Mouse (Mus musculus): ENCODE data around the gene Gabra5. TPM values are rescaled to one million over a fixed set of nuclear protein-coding genes. Genes with fewer than 3 reads are reported as not detected.

Gabra5 gene
- total RNA-seq, 2 experiments from 2014 or later = 45.2 to 50.0 TPM

- intact Hi-C loops (cut with DNase I) = no loop called here
- DNase-seq (ENCODE audit: low spot score in 2 of 2) = no peak
Observed at GRCm38 (mm10) chr7:57393551-57393950, 116.3 kb downstream of the Gabra5 start.

GRCm38 (mm10) chr7:57390046-57390445, 119.8 kb downstream of the Gabra5 start:
- intact Hi-C loops (cut with DNase I) = no loop called here
- DNase-seq (ENCODE audit: low spot score in 2 of 2) = peak in 1 of 2 experiments; percentile 18

GRCm38 (mm10) chr7:57387341-57387654, 122.6 kb downstream of the Gabra5 start:
- intact Hi-C loops (cut with DNase I) = loop anchor here (5.0 to 10.0 kb wide), 3 partner anchors 342 to 1095 kb away; no protein-coding TSS in a partner anchor
- peak in 1 of 2 experiments; percentile 24 for DNase-seq (ENCODE audit: low spot score in 2 of 2)

- intact Hi-C loops (cut with DNase I) = loop anchor here (5.0 to 10.0 kb wide), 3 partner anchors 342 to 1094 kb away; no protein-coding TSS in a partner anchor
- DNase-seq (ENCODE audit: low spot score in 2 of 2) = peak; percentile 46 to 70
Observed at GRCm38 (mm10) chr7:57386517-57387340, 123.1 kb downstream of the Gabra5 start, which contains the start of gene Gabrg3. Gene Gabrg3, minus strand, starts transcription at chr7:57387188.

- intact Hi-C loops (cut with DNase I) = loop anchor here (10.0 kb wide), 1 partner anchor 339 kb away; no protein-coding TSS in a partner anchor
Observed at GRCm38 (mm10) chr7:57384112-57384511, 125.7 kb downstream of the Gabra5 start.

GRCm38 (mm10) chr7:57366013-57366390, 143.9 kb downstream of the Gabra5 start:
- no peak for DNase-seq (ENCODE audit: low spot score in 2 of 2)
- intact Hi-C loops (cut with DNase I) = no loop called here

More at GRCm38 (mm10) chr7:57384112-57384511, 125.7 kb downstream of the Gabra5 start:
- DNase-seq (ENCODE audit: low spot score in 2 of 2) = peak; percentile 42

GRCm38 (mm10) chr7:57365134-57366012, 144.5 kb downstream of the Gabra5 start:
- no peak for DNase-seq (ENCODE audit: low spot score in 2 of 2)
- intact Hi-C loops (cut with DNase I) = no loop called here

GRCm38 (mm10) chr7:57363812-57364211, 146.0 kb downstream of the Gabra5 start:
- intact Hi-C loops (cut with DNase I) = no loop called here
- no peak for DNase-seq (ENCODE audit: low spot score in 2 of 2)

GRCm38 (mm10) chr7:57357871-57358540, 151.9 kb downstream of the Gabra5 start:
- intact Hi-C loops (cut with DNase I) = no loop called here
- no peak for DNase-seq (ENCODE audit: low spot score in 2 of 2)

Other genes starting within 250 kb of the Gabra5 start
- gene Gabrg3, start 122.9 kb downstream of the Gabra5 start, total RNA-seq (2021) = 10 to 100 TPM; 21.5 to 24.5 TPM
- gene Gabrb3, start 90.4 kb downstream of the Gabra5 start, total RNA-seq (2021) = 100 to 1,000 TPM; 205 to 212 TPM

All from left cerebral cortex, postnatal 36 days (tissue).